Mouse (Mus musculus): Measurements from ENCODE around the gene 5330417C22Rik.

5330417C22Rik gene

GRCm38 (mm10) chr3:108413634-108414360, 122.5 kb downstream of the 5330417C22Rik start:
- no peak for DNase-seq (ENCODE audit: low read depth, low spot score)

GRCm38 (mm10) chr3:108411754-108412121, 124.6 kb downstream of the 5330417C22Rik start:
- no peak for DNase-seq (ENCODE audit: low read depth, low spot score)

- DNase-seq (ENCODE audit: low read depth, low spot score): no peak
Measured at GRCm38 (mm10) chr3:108411026-108411753, 125.1 kb downstream of the 5330417C22Rik start.

GRCm38 (mm10) chr3:108410359-108410714, 126.0 kb downstream of the 5330417C22Rik start:
- no peak for DNase-seq (ENCODE audit: low read depth, low spot score)

GRCm38 (mm10) chr3:108409656-108410358, 126.5 kb downstream of the 5330417C22Rik start:
- no peak for DNase-seq (ENCODE audit: low read depth, low spot score)

- DNase-seq (ENCODE audit: low read depth, low spot score): no peak
Measured at GRCm38 (mm10) chr3:108408517-108409008, 127.8 kb downstream of the 5330417C22Rik start.

- no peak for DNase-seq (ENCODE audit: low read depth, low spot score)
Measured at GRCm38 (mm10) chr3:108406306-108406885, 129.9 kb downstream of the 5330417C22Rik start.
